Mouse (Mus musculus) midbrain, embryonic 16.5 days (tissue): ENCODE measurements around the gene Ahcyl1. TPM values are rescaled to one million over a fixed set of nuclear protein-coding genes. Genes with fewer than 3 reads are reported as not detected.
"Not testable (repeated sequence)": the region's sequence is repeated elsewhere in the genome, so short reads cannot be mapped to it uniquely, and the experiment has no call there.

Experiments
- ATAC-seq: fragments of 200-750 bp; cut with Nextera tagmentation; 2 replicates; pipeline ENCODE4 v1.8.0; 2017; ENCODE audit warnings: moderate TSS enrichment
- H3K27ac ChIP-seq: fragments of 300-500 bp; sonication (generic); 2 replicates; pipeline ENCODE4 v1.5.1; 2014; ENCODE audit warnings: mild to moderate bottlenecking, low read length, mixed read lengths
- H3K27me3 ChIP-seq: fragments of 300-500 bp; sonication (generic); 2 replicates; pipeline ENCODE4 v1.6.1; 2014; ENCODE audit warnings: low read depth, low read length, mixed read lengths; ENCODE audit not compliant: control insufficient read depth, insufficient read depth
- H3K36me3 ChIP-seq: fragments of 300-500 bp; sonication (generic); 2 replicates; pipeline ENCODE4 v1.6.1; 2014; ENCODE audit warnings: mild to moderate bottlenecking, low read length, moderate library complexity, mixed read lengths; ENCODE audit not compliant: control insufficient read depth, insufficient read depth
- H3K4me1 ChIP-seq: fragments of 300-500 bp; sonication (generic); 2 replicates; pipeline ENCODE4 v1.6.1; 2014; ENCODE audit warnings: mild to moderate bottlenecking, low read length, mixed read lengths; ENCODE audit not compliant: control insufficient read depth, insufficient read depth
- H3K4me2 ChIP-seq: fragments of 300-500 bp; sonication (generic); 2 replicates; pipeline ENCODE4 v1.6.1; 2014; ENCODE audit warnings: mild to moderate bottlenecking, low read length, mixed read lengths
- H3K4me3 ChIP-seq: fragments of 300-500 bp; sonication (generic); 2 replicates; pipeline ENCODE4 v1.5.1; 2014; ENCODE audit warnings: low read depth, mild to moderate bottlenecking, low read length, moderate library complexity, mixed read lengths
- H3K9ac ChIP-seq: fragments of 300-500 bp; sonication (generic); 2 replicates; pipeline ENCODE4 v1.6.1; 2014; ENCODE audit warnings: low read depth, low read length, mixed read lengths
- H3K9me3 ChIP-seq: fragments of 300-500 bp; sonication (generic); replicated peaks from 2 replicates; pipeline ENCODE4 v1.6.1; 2014; ENCODE audit warnings: mild to moderate bottlenecking, low read length, mixed read lengths; ENCODE audit not compliant: control insufficient read depth, poor library complexity, severe bottlenecking
- WGBS: fragments of 180-500 bp; shearing (Covaris S2); extraction: QIAGEN DNeasy Blood & Tissue Kit; methylation state at CpG from one replicate; pipeline ENCODE4 v1.1.7; 2014; 5-methylcytosine and 5-hydroxymethylcytosine counted together
- polyA plus RNA-seq: library from polyadenylated mRNA; unstranded; fragments of >200 nt; fragmentation: Nextera tagmentation; extraction: Ambion mirVana; gene quantifications from 2 replicates; pipeline ENCODE4 v1.2.1, GENCODE M21; 2015

Gene Ahcyl1
- polyA plus RNA-seq, 1 experiment from 2014 or later, result 114 TPM

- Histone ChIP-seq H3K36me3 (peaks cover 9% of the 10 kb centered on the region), H3K27ac (no peak overlapping the region), H3K27me3 (no peaks in the 10 kb centered on the region), H3K9ac (no peak overlapping the region), H3K4me2 (no peak overlapping the region), H3K4me1 (no peaks in the 10 kb centered on the region), H3K4me3 (no peak overlapping the region), H3K9me3 (no peaks in the 10 kb centered on the region)
- ATAC-seq, result no peak
- WGBS, result 84% methylated on average over 3 of the region's 3 CpGs
Measured at GRCm38 (mm10) chr3:107655491-107655890, 40.9 kb downstream of the Ahcyl1 start.

GRCm38 (mm10) chr3:107654861-107655260 lies 41.5 kb downstream of the Ahcyl1 start:
- no peak overlapping the region for H3K27ac ChIP-seq
- no peak overlapping the region for H3K9ac ChIP-seq
- no peak overlapping the region for H3K4me3 ChIP-seq
- 89% methylated on average over 3 of the region's 3 CpGs for WGBS
- H3K4me1 ChIP-seq, result no peaks in the 10 kb centered on the region
- H3K27me3 ChIP-seq, result no peaks in the 10 kb centered on the region
- H3K4me2 ChIP-seq, result no peak overlapping the region
- no peak for ATAC-seq
- H3K36me3 ChIP-seq, result peaks cover 5% of the 10 kb centered on the region; the same call in 1 of the 2 replicates
- H3K9me3 ChIP-seq, result no peaks in the 10 kb centered on the region

- no peaks in the 10 kb centered on the region for H3K36me3 ChIP-seq
- no peaks in the 10 kb centered on the region for H3K27me3 ChIP-seq
- WGBS, result 99% methylated on average over 3 of the region's 3 CpGs
- H3K9ac ChIP-seq, result no peak overlapping the region
- no peak overlapping the region for H3K4me2 ChIP-seq
- H3K4me3 ChIP-seq, result no peak overlapping the region
- no peaks in the 10 kb centered on the region for H3K9me3 ChIP-seq
- no peaks in the 10 kb centered on the region for H3K4me1 ChIP-seq
- no peak overlapping the region for H3K27ac ChIP-seq
- ATAC-seq, result no peak
Measured at GRCm38 (mm10) chr3:107652968-107653367, 43.4 kb downstream of the Ahcyl1 start.

- not testable (repeated sequence) for H3K36me3 ChIP-seq, H3K4me2 ChIP-seq, H3K4me3 ChIP-seq, ATAC-seq, H3K27ac ChIP-seq, H3K4me1 ChIP-seq, H3K9me3 ChIP-seq, H3K9ac ChIP-seq, H3K27me3 ChIP-seq
- WGBS, result 83% methylated on average over 5 of the region's 5 CpGs
Measured at GRCm38 (mm10) chr3:107650276-107650675, 46.1 kb downstream of the Ahcyl1 start.

GRCm38 (mm10) chr3:107646947-107647346 lies 49.4 kb downstream of the Ahcyl1 start:
- ATAC-seq, result no peak
- Histone ChIP-seq H3K27ac (no peak overlapping the region), H3K4me3 (no peak overlapping the region), H3K36me3 (no peaks in the 10 kb centered on the region), H3K4me1 (no peaks in the 10 kb centered on the region), H3K27me3 (no peaks in the 10 kb centered on the region), H3K4me2 (no peak overlapping the region), H3K9ac (no peak overlapping the region), H3K9me3 (no peaks in the 10 kb centered on the region)
- 94% methylated on average over 3 of the region's 3 CpGs for WGBS

- Histone ChIP-seq H3K27ac (no peak overlapping the region), H3K9ac (no peak overlapping the region), H3K27me3 (no peaks in the 10 kb centered on the region), H3K4me2 (no peak overlapping the region), H3K4me1 (no peaks in the 10 kb centered on the region), H3K4me3 (no peak overlapping the region), H3K36me3 (no peaks in the 10 kb centered on the region), H3K9me3 (no peaks in the 10 kb centered on the region)
- no peak for ATAC-seq
- WGBS, result 72% methylated on average over 5 of the region's 5 CpGs
Measured at GRCm38 (mm10) chr3:107637606-107638172, 58.7 kb downstream of the Ahcyl1 start.

- no peak overlapping the region for H3K4me3 ChIP-seq
- no peak for ATAC-seq
- WGBS, result 76% methylated on average over 3 of the region's 3 CpGs
- no peaks in the 10 kb centered on the region for H3K9me3 ChIP-seq
- H3K4me2 ChIP-seq, result no peak overlapping the region
- no peak overlapping the region for H3K9ac ChIP-seq
- no peaks in the 10 kb centered on the region for H3K4me1 ChIP-seq
- no peaks in the 10 kb centered on the region for H3K27me3 ChIP-seq
- H3K36me3 ChIP-seq, result no peaks in the 10 kb centered on the region
- no peak overlapping the region for H3K27ac ChIP-seq
Measured at GRCm38 (mm10) chr3:107636236-107636635, 60.1 kb downstream of the Ahcyl1 start.

- no peaks in the 10 kb centered on the region for H3K27me3 ChIP-seq
- no peak overlapping the region for H3K27ac ChIP-seq
- ATAC-seq, result no peak
- 56% methylated on average over 8 of the region's 8 CpGs for WGBS
- H3K9ac ChIP-seq, result no peak overlapping the region
- H3K9me3 ChIP-seq, result no peaks in the 10 kb centered on the region
- H3K36me3 ChIP-seq, result no peaks in the 10 kb centered on the region
- H3K4me2 ChIP-seq, result no peak overlapping the region
- no peak overlapping the region for H3K4me3 ChIP-seq
- H3K4me1 ChIP-seq, result no peaks in the 10 kb centered on the region
Measured at GRCm38 (mm10) chr3:107635836-107636235, 60.5 kb downstream of the Ahcyl1 start.

GRCm38 (mm10) chr3:107633906-107634305 lies 62.5 kb downstream of the Ahcyl1 start:
- H3K4me3 ChIP-seq, result no peak overlapping the region
- no peaks in the 10 kb centered on the region for H3K36me3 ChIP-seq
- H3K4me1 ChIP-seq, result peaks cover 14% of the 10 kb centered on the region
- no peaks in the 10 kb centered on the region for H3K27me3 ChIP-seq
- no peak overlapping the region for H3K4me2 ChIP-seq
- no peaks in the 10 kb centered on the region for H3K9me3 ChIP-seq
- no peak overlapping the region for H3K27ac ChIP-seq
- no peak overlapping the region for H3K9ac ChIP-seq
- no peak for ATAC-seq
- WGBS, result 94% methylated on average over 9 of the region's 9 CpGs
